Mouse (Mus musculus) bone marrow macrophage, adult 2 months (primary cell): ENCODE data around the gene Dok1.

Source experiments
- CTCF ChIP-seq: IDR thresholded peaks from 2 replicates; pipeline ENCODE4 v1.5.1; 2012; ENCODE audit warnings: low read depth, mild to moderate bottlenecking, low read length, moderate library complexity
- POLR2A ChIP-seq: IDR thresholded peaks from 2 replicates; pipeline ENCODE4 v1.6.1; 2012; ENCODE audit warnings: mild to moderate bottlenecking, low read depth, low read length, borderline replicate concordance

- no peak for TF ChIP-seq CTCF
- TF ChIP-seq POLR2A: no peak
Measured at GRCm38 (mm10) chr6:83054074-83054851, 21.0 kb upstream of the Dok1 start, which contains the start of gene Aup1.
